Mouse (Mus musculus) intestine, postnatal 0 days (tissue): ENCODE results near the gene Zcchc17. TPM values are rescaled to one million over a fixed set of nuclear protein-coding genes. Genes with fewer than 3 reads are reported as not detected.
A peak's percentile ranks its signal among the peaks of the same experiment; 100 is the strongest.

Source experiments
- ATAC-seq: fragments of 200-750 bp; cut with Nextera tagmentation; 2 replicates; pipeline ENCODE4 v1.8.0; 2017; ENCODE audit warnings: mild to moderate bottlenecking, moderate TSS enrichment, moderate library complexity
- H3K27ac ChIP-seq: fragments of 300-500 bp; sonication (generic); 2 replicates; pipeline ENCODE4 v1.5.1; 2014; ENCODE audit warnings: mild to moderate bottlenecking, low read depth, low read length, moderate library complexity
- H3K27me3 ChIP-seq: fragments of 300-500 bp; sonication (generic); replicated peaks from 2 replicates; pipeline ENCODE4 v1.6.1; 2014; ENCODE audit warnings: low read length, mixed read lengths; ENCODE audit not compliant: control insufficient read depth, insufficient read depth
- H3K36me3 ChIP-seq: fragments of 300-500 bp; sonication (generic); 2 replicates; pipeline ENCODE4 v1.6.1; 2014; ENCODE audit warnings: mild to moderate bottlenecking, moderate library complexity; ENCODE audit not compliant: control insufficient read depth, insufficient read depth
- H3K4me1 ChIP-seq: fragments of 300-500 bp; sonication (generic); replicated peaks from 2 replicates; pipeline ENCODE4 v1.6.1; 2014; ENCODE audit warnings: antibody characterized with exemption, low read length, mixed read lengths; ENCODE audit not compliant: control insufficient read depth, insufficient read depth
- H3K4me2 ChIP-seq: fragments of 300-500 bp; sonication (generic); replicated peaks from 2 replicates; pipeline ENCODE4 v1.6.1; 2014; ENCODE audit warnings: low read depth, mild to moderate bottlenecking, moderate library complexity
- H3K4me3 ChIP-seq: fragments of 300-500 bp; sonication (generic); 2 replicates; pipeline ENCODE4 v1.5.1; 2014; ENCODE audit warnings: low read depth, low read length
- H3K9ac ChIP-seq: fragments of 300-500 bp; sonication (generic); 2 replicates; pipeline ENCODE4 v1.6.1; 2014; ENCODE audit warnings: mild to moderate bottlenecking, low read depth, low read length
- H3K9me3 ChIP-seq: fragments of 300-500 bp; sonication (generic); 2 replicates; pipeline ENCODE4 v1.6.1; 2016; ENCODE audit warnings: mixed run types; ENCODE audit not compliant: control insufficient read depth
- CTCF ChIP-seq: sonication (generic); IDR thresholded peaks from 2 replicates; pipeline ENCODE4 v1.5.1; 2016; ENCODE audit warnings: low read depth, mild to moderate bottlenecking, control low read depth, antibody characterized with exemption, moderate library complexity
- WGBS: fragments of 180-500 bp; shearing (Covaris S2); extraction: QIAGEN DNeasy Blood & Tissue Kit; methylation state at CpG from one replicate; pipeline ENCODE4 v1.1.7; 2014; 5-methylcytosine and 5-hydroxymethylcytosine counted together
- polyA plus RNA-seq: library from polyadenylated mRNA; unstranded; fragments of >200 nt; fragmentation: Nextera tagmentation; extraction: Ambion mirVana; gene quantifications from 2 replicates; pipeline ENCODE4 v1.2.1, GENCODE M21; 2015

Gene Zcchc17
- polyA plus RNA-seq, 1 experiment from 2014 or later: 46.4 TPM

- WGBS: 86% methylated on average over 13 of the region's 13 CpGs
- TF ChIP-seq CTCF: no peak
Observed at GRCm38 (mm10) chr4:130296243-130296965, 63.3 kb downstream of the Zcchc17 start.

DNA sequence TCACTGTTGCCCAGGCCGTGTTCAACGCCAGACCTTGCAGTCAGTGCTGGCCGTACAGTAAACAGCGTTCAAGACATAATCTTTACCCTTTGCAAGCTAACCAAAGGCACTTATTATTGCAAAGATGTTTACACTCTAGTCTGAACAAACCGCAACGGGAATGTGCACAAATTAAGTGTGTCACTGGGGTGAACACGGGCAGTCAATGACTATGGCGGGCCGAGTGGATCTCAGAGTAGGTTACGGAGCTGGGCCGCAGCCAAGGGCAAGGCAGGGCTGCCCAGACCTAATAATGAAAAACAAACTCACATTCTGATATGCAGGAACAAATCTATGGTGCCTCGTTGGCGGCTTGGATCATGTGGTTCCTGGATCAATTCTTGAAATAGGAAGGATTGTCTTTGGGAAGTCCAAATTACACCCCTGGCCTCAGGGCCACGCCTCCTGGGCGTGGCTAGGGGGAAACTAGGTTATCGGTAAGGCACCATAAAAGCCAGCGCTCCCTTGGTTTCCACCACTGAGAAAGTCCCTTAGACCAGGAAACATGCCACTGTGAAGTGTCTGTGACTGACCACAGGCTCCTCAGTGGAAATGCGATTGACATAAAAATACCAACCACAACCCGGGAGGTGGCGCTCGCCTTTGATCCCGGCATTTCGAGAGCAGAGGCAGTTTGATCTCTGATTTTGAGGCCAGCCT, 64.5 kb downstream of the Zcchc17 start:
- no peak overlapping the region for H3K9ac ChIP-seq
- no peaks in the 10 kb centered on the region for H3K9me3 ChIP-seq
- TF ChIP-seq CTCF: peak; percentile 55
- H3K4me1 ChIP-seq: no peaks in the 10 kb centered on the region
- ATAC-seq: peak; percentile 62; the same call in 1 of the 2 replicates
- no peaks in the 10 kb centered on the region for H3K36me3 ChIP-seq
- WGBS: 39% methylated on average over 23 of the region's 23 CpGs
- H3K4me2 ChIP-seq: peak overlapping the region; percentile 2; the same call in 1 of the 2 replicates
- no peak overlapping the region for H3K4me3 ChIP-seq
- no peak overlapping the region for H3K27ac ChIP-seq
- H3K27me3 ChIP-seq: no peaks in the 10 kb centered on the region

More at GRCm38 (mm10) chr4:130296243-130296965, 63.3 kb downstream of the Zcchc17 start:
- no peak overlapping the region for H3K4me2 ChIP-seq
- H3K36me3 ChIP-seq: no peaks in the 10 kb centered on the region
- no peak overlapping the region for H3K4me3 ChIP-seq
- ATAC-seq: no peak
- no peak overlapping the region for H3K9ac ChIP-seq
- H3K27ac ChIP-seq: no peak overlapping the region
- no peaks in the 10 kb centered on the region for H3K9me3 ChIP-seq
- no peaks in the 10 kb centered on the region for H3K27me3 ChIP-seq
- H3K4me1 ChIP-seq: no peaks in the 10 kb centered on the region

DNA sequence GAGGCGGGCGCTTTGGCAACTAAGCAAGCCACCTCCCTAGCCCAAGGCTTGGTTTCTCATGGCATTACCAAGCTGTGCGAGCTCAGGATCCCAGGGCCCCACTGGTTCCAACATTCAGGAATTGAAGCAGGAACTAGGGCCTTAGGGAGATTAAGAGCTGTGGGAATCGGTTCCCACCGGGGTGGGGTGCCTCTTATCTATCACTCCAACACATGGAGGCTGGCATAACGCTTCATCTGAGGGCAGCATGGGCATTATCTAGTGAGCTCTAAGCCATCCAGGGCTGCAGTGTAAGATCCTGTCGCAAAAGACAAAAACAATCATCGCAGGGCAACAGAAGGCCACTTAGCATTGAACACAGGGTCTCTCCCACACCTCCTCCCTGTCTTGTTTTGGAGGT, 65.2 kb downstream of the Zcchc17 start:
- Histone ChIP-seq H3K4me2 (no peak overlapping the region), H3K27ac (no peak overlapping the region), H3K27me3 (no peaks in the 10 kb centered on the region), H3K36me3 (no peaks in the 10 kb centered on the region), H3K9me3 (no peaks in the 10 kb centered on the region), H3K4me1 (no peaks in the 10 kb centered on the region), H3K4me3 (no peak overlapping the region), H3K9ac (no peak overlapping the region)
- 79% methylated on average over 8 of the region's 8 CpGs for WGBS
- TF ChIP-seq CTCF: no peak
- ATAC-seq: no peak

- Histone ChIP-seq H3K27ac (no peak overlapping the region), H3K4me3 (no peak overlapping the region), H3K9me3 (no peaks in the 10 kb centered on the region), H3K4me1 (no peaks in the 10 kb centered on the region), H3K9ac (no peak overlapping the region), H3K36me3 (no peaks in the 10 kb centered on the region), H3K4me2 (no peak overlapping the region), H3K27me3 (no peaks in the 10 kb centered on the region)
- WGBS: 2% methylated on average over 4 of the region's 4 CpGs
- peak; percentile 98 for TF ChIP-seq CTCF
- ATAC-seq: peak; percentile 44; the same call in 1 of the 2 replicates
Observed at GRCm38 (mm10) chr4:130292271-130292670, 67.5 kb downstream of the Zcchc17 start.

- Histone ChIP-seq H3K4me2 (no peak overlapping the region), H3K9me3 (no peaks in the 10 kb centered on the region), H3K27ac (no peak overlapping the region), H3K27me3 (no peaks in the 10 kb centered on the region), H3K4me3 (no peak overlapping the region), H3K9ac (no peak overlapping the region), H3K36me3 (no peaks in the 10 kb centered on the region), H3K4me1 (no peaks in the 10 kb centered on the region)
- 65% methylated on average over 3 of the region's 3 CpGs for WGBS
- ATAC-seq: no peak
- TF ChIP-seq CTCF: no peak
Observed at GRCm38 (mm10) chr4:130289824-130290223, 69.9 kb downstream of the Zcchc17 start.

GRCm38 (mm10) chr4:130286531-130286930, 73.2 kb downstream of the Zcchc17 start:
- H3K27me3 ChIP-seq: 0 out of 2 replicates have a peak, but pooled peaks cover 3% of the 10 kb centered on the region
- no peak overlapping the region for H3K4me3 ChIP-seq
- H3K36me3 ChIP-seq: no peaks in the 10 kb centered on the region
- H3K27ac ChIP-seq: no peak overlapping the region
- H3K4me2 ChIP-seq: no peak overlapping the region
- 49% methylated on average over 3 of the region's 3 CpGs for WGBS
- ATAC-seq: no peak
- no peak for TF ChIP-seq CTCF
- no peak overlapping the region for H3K9ac ChIP-seq
- no peaks in the 10 kb centered on the region for H3K9me3 ChIP-seq
- H3K4me1 ChIP-seq: no peaks in the 10 kb centered on the region
